9 mouse cellular contexts compared by ENCODE assay signal in the genomic region with DNA sequence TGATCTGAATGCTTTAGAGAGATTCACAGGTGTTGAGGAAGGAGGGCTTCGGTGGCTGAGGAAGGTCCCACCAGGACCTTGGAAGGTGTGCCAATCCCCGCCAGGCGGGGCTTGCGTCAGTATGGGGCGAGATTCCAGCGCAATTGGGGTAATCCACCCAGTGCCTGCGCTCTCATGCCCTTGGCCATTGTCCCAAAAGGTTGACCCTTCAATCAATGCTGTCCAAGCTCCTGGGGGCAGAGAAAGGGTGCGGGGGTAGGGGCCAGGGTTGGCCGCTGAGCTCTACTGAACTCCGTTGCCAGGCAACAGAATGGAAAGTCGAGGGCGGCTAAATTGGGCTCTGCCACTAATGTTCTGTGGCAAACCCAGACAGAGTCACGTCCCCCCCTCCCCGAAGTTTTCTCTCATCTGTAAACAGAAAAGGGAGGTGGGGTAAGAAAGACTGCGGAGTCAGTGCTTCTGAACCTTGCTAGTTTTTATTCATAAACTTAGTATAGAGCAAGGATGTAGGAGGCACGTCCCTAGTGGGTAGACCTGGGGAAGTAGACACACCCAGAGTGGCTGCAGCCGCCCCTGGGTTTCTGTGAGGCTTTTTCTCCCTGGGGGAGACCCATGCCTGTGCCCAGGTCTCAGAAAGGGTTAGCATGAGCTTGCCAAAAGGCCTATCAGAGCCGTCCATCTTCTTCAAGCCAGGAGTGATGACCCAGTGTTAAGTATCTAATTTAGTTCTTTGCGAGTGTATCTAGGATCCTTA. TPM values are rescaled to one million over a fixed set of nuclear protein-coding genes. Genes with fewer than 3 reads are reported as not detected.
DNase-seq lines count a peak whose midpoint lies in the region; ATAC-seq and TF ChIP-seq lines count a peak whose summit lies in the region.
"Had no signal": no experiment of that assay in that cellular context is flagged by ENCODE, and none has a peak within 500 bp of the region (broad histone marks: within the 10 kb centered on the region; RNA-seq: fewer than 3 reads in every experiment).

No protein-coding gene starts in this region.

- intact Hi-C loops in left cerebral cortex, adult 2 months (cut with DNase I) = loop anchor here (5.0 kb wide), 1 partner anchor 180 kb away; the partner anchor contains the start of gene Txndc5
- intact Hi-C loops in left cerebral cortex, postnatal 14 days (cut with DNase I) = no loop called here

- H3K9ac ChIP-seq in embryonic facial prominence, embryonic 12.5 days = 0 out of 2 replicates have a peak overlapping the region, but pooled peaks have one; percentile 48
- no peak overlapping the region for H3K9ac ChIP-seq in hindbrain, embryonic 12.5 days
- no peak overlapping the region for H3K9ac ChIP-seq in limb, embryonic 14.5 days (ENCODE audit: low read depth, low read length, severe bottlenecking)
- H3K9ac ChIP-seq in stomach, embryonic 15.5 days = no peak overlapping the region

- H3K4me3 ChIP-seq in left cerebral cortex, adult 2 months = peak overlapping the region; percentile 31
- H3K4me3 ChIP-seq in embryonic facial prominence, embryonic 12.5 days = peak overlapping the region; percentile 45
- peak overlapping the region; percentile 46 for H3K4me3 ChIP-seq in hindbrain, embryonic 12.5 days
- peak overlapping the region; percentile 47 for H3K4me3 ChIP-seq in limb, embryonic 14.5 days (replicated peaks; ENCODE audit: low read length)
- peak overlapping the region; percentile 46 for H3K4me3 ChIP-seq in stomach, embryonic 15.5 days (replicated peaks)

- 6% methylated on average over 19 of the region's 19 CpGs for WGBS in embryonic facial prominence, embryonic 12.5 days
- WGBS in hindbrain, embryonic 12.5 days = 7% methylated on average over 19 of the region's 19 CpGs
- WGBS in limb, embryonic 14.5 days = 9% methylated on average over 19 of the region's 19 CpGs
- WGBS in stomach, embryonic 15.5 days = 9% methylated on average over 19 of the region's 19 CpGs

- TF ChIP-seq POLR2A in limb, embryonic 14.5 days (IDR thresholded peaks at IDR 0.05; ENCODE audit: borderline replicate concordance, extremely low read depth, insufficient read depth, insufficient read length) = no peak

- no peak for ATAC-seq in embryonic facial prominence, embryonic 12.5 days (ENCODE audit: insufficient number of reproducible peaks, insufficient read depth, low FRiP score, low TSS enrichment)
- peak; percentile 9; the same call in 1 of the 2 replicates for ATAC-seq in hindbrain, embryonic 12.5 days (ENCODE audit: low FRiP score)
- ATAC-seq in limb, embryonic 14.5 days (ENCODE audit: low FRiP score, low read depth) = no peak
- ATAC-seq in stomach, embryonic 15.5 days (ENCODE audit: insufficient read depth, low FRiP score, low read depth) = no peak
- ATAC-seq: Patski had no signal

- no peak for DNase-seq in left cerebral cortex, adult 2 months (ENCODE audit: extremely low spot score in 1 of 2, low spot score in 2 of 2)
- no peak for DNase-seq in left cerebral cortex, postnatal 14 days (ENCODE audit: low spot score in 2 of 2)
- DNase-seq in limb, embryonic 14.5 days (ENCODE audit: low spot score) = no peak
- DNase-seq in left cerebral cortex, adult 11 months (ENCODE audit: low spot score) = no peak
- no peak for DNase-seq in gastrocnemius, adult 18-20 months (ENCODE audit: low spot score)

- no peaks in the 10 kb centered on the region for H3K36me3 ChIP-seq in embryonic facial prominence, embryonic 12.5 days
- H3K36me3 ChIP-seq in hindbrain, embryonic 12.5 days = no peaks in the 10 kb centered on the region
- no peaks in the 10 kb centered on the region for H3K36me3 ChIP-seq in limb, embryonic 14.5 days (ENCODE audit: control insufficient read depth, insufficient read depth, low read length)
- no peaks in the 10 kb centered on the region for H3K36me3 ChIP-seq in stomach, embryonic 15.5 days

- no peaks in the 10 kb centered on the region for H3K9me3 ChIP-seq in embryonic facial prominence, embryonic 12.5 days
- H3K9me3 ChIP-seq in hindbrain, embryonic 12.5 days (replicated peaks) = no peaks in the 10 kb centered on the region
- H3K9me3 ChIP-seq in limb, embryonic 14.5 days (ENCODE audit: control insufficient read depth, low read length) = no peaks in the 10 kb centered on the region
- H3K9me3 ChIP-seq in stomach, embryonic 15.5 days = no peaks in the 10 kb centered on the region

- peak overlapping the region; percentile 74 for H3K4me2 ChIP-seq in embryonic facial prominence, embryonic 12.5 days (replicated peaks)
- peak overlapping the region; percentile 70 for H3K4me2 ChIP-seq in hindbrain, embryonic 12.5 days (replicated peaks)
- H3K4me2 ChIP-seq in limb, embryonic 14.5 days (replicated peaks; ENCODE audit: low read depth, low read length, severe bottlenecking) = peak overlapping the region; percentile 88
- peak overlapping the region; percentile 96 for H3K4me2 ChIP-seq in stomach, embryonic 15.5 days

- no peak for TF ChIP-seq CTCF in left cerebral cortex, adult 2 months (IDR thresholded peaks at IDR 0.05)

- H3K27me3 ChIP-seq in embryonic facial prominence, embryonic 12.5 days = peaks cover 65% of the 10 kb centered on the region
- peaks cover 67% of the 10 kb centered on the region for H3K27me3 ChIP-seq in hindbrain, embryonic 12.5 days
- peaks cover 57% of the 10 kb centered on the region for H3K27me3 ChIP-seq in limb, embryonic 14.5 days (ENCODE audit: control insufficient read depth, insufficient read depth, low read length)
- H3K27me3 ChIP-seq in stomach, embryonic 15.5 days (replicated peaks) = peaks cover 46% of the 10 kb centered on the region
- H3K27me3 ChIP-seq: Patski had no signal

- H3K27ac ChIP-seq in left cerebral cortex, adult 2 months = no peak overlapping the region
- H3K27ac ChIP-seq in embryonic facial prominence, embryonic 12.5 days = no peak overlapping the region
- H3K27ac ChIP-seq in hindbrain, embryonic 12.5 days = no peak overlapping the region
- H3K27ac ChIP-seq in limb, embryonic 14.5 days (replicated peaks; ENCODE audit: low read depth, low read length) = no peak overlapping the region
- no peak overlapping the region for H3K27ac ChIP-seq in stomach, embryonic 15.5 days

- peaks cover 27% of the 10 kb centered on the region for H3K4me1 ChIP-seq in embryonic facial prominence, embryonic 12.5 days
- H3K4me1 ChIP-seq in hindbrain, embryonic 12.5 days = peaks cover 28% of the 10 kb centered on the region
- H3K4me1 ChIP-seq in limb, embryonic 14.5 days (ENCODE audit: control insufficient read depth, insufficient read depth, low read length) = peaks cover 15% of the 10 kb centered on the region
- peaks cover 25% of the 10 kb centered on the region for H3K4me1 ChIP-seq in stomach, embryonic 15.5 days

RNA-seq across cellular contexts. Expression of gene Bmp6, which starts 2.3 kb away (rescaled TPM):
- 10 to 100 TPM in 1 of 2 experiments, 1 to 10 TPM in 1; 8.9 to 10.8 TPM for total RNA-seq in left cerebral cortex, adult 2 months (2021)
- total RNA-seq in left cerebral cortex, postnatal 14 days (2021) = 10 to 100 TPM in 1 of 2 experiments, 1 to 10 TPM in 1; 9.6 to 10.6 TPM
- polyA plus RNA-seq in embryonic facial prominence, embryonic 12.5 days (2016; fragmentation: Nextera tagmentation; extraction: Ambion mirVana) = 3.4 and 3.9 TPM in 2 replicates
- polyA plus RNA-seq in hindbrain, embryonic 12.5 days (2016; fragmentation: Nextera tagmentation; extraction: Ambion mirVana) = 4.6 and 5.0 TPM in 2 replicates
- polyA plus RNA-seq in limb, embryonic 14.5 days (2012; rRNA removed) = 6.6 and 8.6 TPM in 2 replicates
- polyA plus RNA-seq in limb, embryonic 14.5 days (2014; fragmentation: Nextera tagmentation; extraction: Ambion mirVana) = 1.8 and 1.9 TPM in 2 replicates
- 1.9 and 2.1 TPM in 2 replicates for polyA plus RNA-seq in stomach, embryonic 15.5 days (2015; fragmentation: Nextera tagmentation; extraction: Ambion mirVana)
- total RNA-seq in gastrocnemius, adult 18-20 months (2021) = 10 to 100 TPM in 1 of 2 experiments, 1 to 10 TPM in 1; 8.6 to 10.5 TPM
